Mouse (Mus musculus) heart, adult 2 months (tissue): ENCODE measurements around the gene Tnnt1. TPM values are rescaled to one million over a fixed set of nuclear protein-coding genes. Genes with fewer than 3 reads are reported as not detected.
A peak's percentile ranks its signal among the peaks of the same experiment; 100 is the strongest.

ENCODE experiments used
- DNase-seq, 2 experiments: peaks; one replicate each; pipeline ENCODE4 v3.0.0; 2021
- H3K27ac ChIP-seq: fragments of 200-600 bp; 2 replicates; pipeline ENCODE4 v1.8.1; 2022
- H3K27me3 ChIP-seq: fragments of 200-500 bp; 2 replicates; pipeline ENCODE4 v1.6.1; 2012; ENCODE audit warnings: mild to moderate bottlenecking, low read length, inconsistent platforms, mixed read lengths; ENCODE audit not compliant: control insufficient read depth, insufficient read depth
- H3K36me3 ChIP-seq: fragments of 200-500 bp; 2 replicates; pipeline ENCODE4 v1.6.1; 2012; ENCODE audit warnings: low read length, inconsistent platforms; ENCODE audit not compliant: control insufficient read depth, insufficient read depth
- H3K4me1 ChIP-seq: fragments of 200-500 bp; 2 replicates; pipeline ENCODE4 v1.6.1; 2011; ENCODE audit warnings: low read length; ENCODE audit not compliant: control insufficient read depth, insufficient read depth
- H3K4me3 ChIP-seq: fragments of 200-600 bp; 2 replicates; pipeline ENCODE4 v1.8.1; 2022
- H3K79me2 ChIP-seq: fragments of 200-500 bp; replicated peaks from 2 replicates; pipeline ENCODE4 v1.6.1; 2012; ENCODE audit warnings: mild to moderate bottlenecking, inconsistent platforms, low read length, moderate library complexity, mixed read lengths; ENCODE audit not compliant: control insufficient read depth, insufficient read depth
- H3K9ac ChIP-seq: fragments of 200-500 bp; 2 replicates; pipeline ENCODE4 v1.6.1; 2012; ENCODE audit warnings: low read depth, mild to moderate bottlenecking, control low read depth, inconsistent platforms, low read length, mixed read lengths
- CTCF ChIP-seq: fragments of 200-600 bp; IDR thresholded peaks from 2 replicates; pipeline ENCODE4 v1.8.1; 2022; ENCODE audit warnings: antibody characterized with exemption, mild to moderate bottlenecking, moderate library complexity
- EP300 ChIP-seq: fragments of 200-500 bp; IDR thresholded peaks from 2 replicates; pipeline ENCODE4 v1.6.1; 2011; ENCODE audit warnings: low read depth, low read length, control low read depth; ENCODE audit not compliant: insufficient read depth
- POLR2A ChIP-seq: fragments of 200-500 bp; IDR thresholded peaks from 2 replicates; pipeline ENCODE4 v1.6.1; 2011; ENCODE audit warnings: mild to moderate bottlenecking, low read depth, low read length, control low read depth; ENCODE audit not compliant: insufficient read depth
- WGBS: fragments of 180-500 bp; shearing (Covaris S2); methylation state at CpG from one replicate; pipeline ENCODE4 v1.1.7; 2018; 5-methylcytosine and 5-hydroxymethylcytosine counted together
- intact Hi-C: fragments of 180-260 bp; cut with DNase I; formaldehyde crosslinking; loops from one replicate; pipeline ENCODE4 v1.15.1; 2025
- polyA plus RNA-seq: library from polyadenylated mRNA; depleted of rRNA; stranded (reverse); fragments of >200 nt; gene quantifications from 2 replicates; pipeline ENCODE4 v1.2.3, GENCODE M21; 2012
- total RNA-seq, 2 experiments: library from RNA; stranded (reverse); gene quantifications; 2 replicates each; pipeline ENCODE4 v1.2.3; 2021

The Tnnt1 gene
- total and polyA plus RNA-seq, 3 experiments: 9.2 to 19.7 (median 15.6) TPM

- Histone ChIP-seq H3K4me3 (peak overlapping the region; percentile 18; the same call in 1 of the 2 replicates), H3K27ac (peak overlapping the region; percentile 97), H3K79me2 (peaks cover 7% of the 10 kb centered on the region), H3K9ac (peak overlapping the region; percentile 10; the same call in 1 of the 2 replicates), H3K36me3 (peaks cover 6% of the 10 kb centered on the region), H3K27me3 (no peaks in the 10 kb centered on the region), H3K4me1 (peaks cover 29% of the 10 kb centered on the region)
- WGBS: 8% methylated on average over 9 of the region's 9 CpGs
- peak; percentile 33; the same call in 1 of the 2 replicates for TF ChIP-seq POLR2A
- peak; percentile 89; the same call in 1 of the 2 replicates for TF ChIP-seq EP300
- TF ChIP-seq CTCF: no peak
- peak; percentile 79 to 87 for DNase-seq
- intact Hi-C loops: loop anchor here (2.0 to 10.0 kb wide), 2 partner anchors 19 to 1203 kb away; no protein-coding TSS in a partner anchor
These were observed 17.9 kb downstream of the Tnnt1 start for GRCm38 (mm10) chr7:4498251-4498650.

DNA sequence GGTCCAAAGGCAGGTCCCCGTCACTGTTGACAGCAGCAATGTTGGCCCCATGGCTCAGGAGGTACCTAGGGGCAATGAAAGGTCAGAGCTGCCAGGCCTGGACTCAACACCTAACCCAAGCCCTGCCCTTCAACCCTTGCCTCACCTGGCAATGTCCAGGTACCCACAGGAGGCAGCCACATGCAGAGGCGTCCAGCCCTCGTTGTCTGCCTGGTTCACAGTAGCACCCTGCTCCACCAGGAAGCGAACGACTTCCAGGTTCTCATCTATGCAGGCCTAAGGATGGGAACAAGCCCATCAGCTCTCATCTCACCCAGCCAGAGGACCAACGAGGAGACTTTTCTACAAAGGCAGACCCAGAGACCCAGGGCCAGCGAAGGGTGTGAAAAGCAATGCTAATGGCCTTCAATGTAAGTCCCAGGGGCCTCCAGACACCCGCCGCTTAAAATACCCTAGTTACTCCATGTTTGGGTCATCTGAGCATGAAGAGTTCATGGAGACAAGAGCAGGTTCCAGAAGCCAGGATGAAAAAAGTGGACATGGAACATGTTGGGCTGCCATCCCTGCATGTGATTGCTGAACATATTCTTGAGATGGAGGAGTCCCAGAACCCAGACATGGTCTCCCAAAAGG, 18.8 kb downstream of the Tnnt1 start:
- Histone ChIP-seq H3K27ac (peak overlapping the region; percentile 97), H3K27me3 (no peaks in the 10 kb centered on the region), H3K36me3 (peaks cover 6% of the 10 kb centered on the region), H3K9ac (0 out of 2 replicates have a peak overlapping the region, but pooled peaks have one; percentile 1), H3K4me1 (peaks cover 37% of the 10 kb centered on the region), H3K4me3 (no peak overlapping the region), H3K79me2 (peaks cover 7% of the 10 kb centered on the region)
- intact Hi-C loops: loop anchor here (10.0 kb wide), 1 partner anchor 1203 kb away; no protein-coding TSS in a partner anchor
- DNase-seq: no peak
- TF ChIP-seq EP300 (no peak), POLR2A (no peak), CTCF (no peak)
- 72% methylated on average over 9 of the region's 9 CpGs for WGBS

DNA sequence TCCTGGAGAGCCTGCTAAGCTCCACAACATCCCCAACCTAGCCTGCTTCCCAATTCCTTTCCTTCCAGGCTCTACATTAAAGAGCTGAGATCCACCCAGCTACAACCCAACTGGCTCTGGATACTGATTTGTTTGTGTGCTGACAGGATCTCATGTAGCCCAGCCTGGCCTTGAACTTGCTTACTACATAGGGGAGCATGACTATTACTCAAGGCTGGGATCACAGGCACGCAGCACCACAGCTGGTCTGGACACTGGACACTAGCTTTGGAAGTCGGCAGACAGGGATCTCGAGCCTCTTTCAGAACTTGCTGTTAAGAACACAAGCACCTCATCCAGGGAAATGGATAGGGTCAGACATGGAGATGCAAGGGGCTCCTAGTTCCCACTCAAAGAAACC, 19.7 kb downstream of the Tnnt1 start:
- no peak overlapping the region for H3K27ac ChIP-seq
- peaks cover 6% of the 10 kb centered on the region for H3K36me3 ChIP-seq
- no peaks in the 10 kb centered on the region for H3K27me3 ChIP-seq
- no peak for DNase-seq
- intact Hi-C loops: loop anchor here (10.0 kb wide), 1 partner anchor 1202 kb away; no protein-coding TSS in a partner anchor
- peaks cover 7% of the 10 kb centered on the region for H3K79me2 ChIP-seq
- peaks cover 42% of the 10 kb centered on the region for H3K4me1 ChIP-seq
- H3K4me3 ChIP-seq: no peak overlapping the region
- 88% methylated on average over 3 of the region's 3 CpGs for WGBS
- no peak overlapping the region for H3K9ac ChIP-seq
- no peak for TF ChIP-seq POLR2A
- no peak for TF ChIP-seq CTCF
- no peak for TF ChIP-seq EP300

GRCm38 (mm10) chr7:4493991-4494390, 22.2 kb downstream of the Tnnt1 start:
- DNase-seq: no peak
- no peak for TF ChIP-seq CTCF
- TF ChIP-seq POLR2A: no peak
- no peak for TF ChIP-seq EP300
- H3K9ac ChIP-seq: no peak overlapping the region
- no peak overlapping the region for H3K4me3 ChIP-seq
- peaks cover 46% of the 10 kb centered on the region for H3K4me1 ChIP-seq
- H3K79me2 ChIP-seq: peaks cover 6% of the 10 kb centered on the region
- intact Hi-C loops: loop anchor here (10.0 kb wide), 1 partner anchor 1199 kb away; no protein-coding TSS in a partner anchor
- H3K36me3 ChIP-seq: peaks cover 3% of the 10 kb centered on the region
- no peaks in the 10 kb centered on the region for H3K27me3 ChIP-seq
- H3K27ac ChIP-seq: peak overlapping the region; percentile 8; the same call in 1 of the 2 replicates
- WGBS: 28% methylated on average over 1 of the region's 1 CpGs

- 0 out of 2 replicates have a peak, but pooled peaks have one; percentile 7 for TF ChIP-seq CTCF
- TF ChIP-seq EP300: 0 out of 2 replicates have a peak, but pooled peaks have one; percentile 20
- TF ChIP-seq POLR2A: no peak
- peak overlapping the region; percentile 79 for H3K27ac ChIP-seq
- DNase-seq: peak in 1 of 2 experiments; percentile 59
- intact Hi-C loops: loop anchor here (10.0 kb wide), 1 partner anchor 1198 kb away; no protein-coding TSS in a partner anchor
- H3K4me3 ChIP-seq: peak overlapping the region; percentile 13
- peaks cover 7% of the 10 kb centered on the region for H3K79me2 ChIP-seq
- H3K36me3 ChIP-seq: no peaks in the 10 kb centered on the region; the same call in none of the 2 replicates
- H3K9ac ChIP-seq: peak overlapping the region; percentile 21
- 35% methylated on average over 13 of the region's 13 CpGs for WGBS
- no peaks in the 10 kb centered on the region for H3K27me3 ChIP-seq
- peaks cover 38% of the 10 kb centered on the region for H3K4me1 ChIP-seq
These were observed 23.6 kb downstream of the Tnnt1 start for GRCm38 (mm10) chr7:4492284-4493224.
